Mouse (Mus musculus) adrenal gland, postnatal 10 days (tissue): ENCODE data around the gene Smyd3. TPM values are rescaled to one million over a fixed set of nuclear protein-coding genes. Genes with fewer than 3 reads are reported as not detected.
A peak's percentile ranks its signal among the peaks of the same experiment; 100 is the strongest.

Source experiments
- DNase-seq: peaks from one replicate; pipeline ENCODE4 v3.0.0; 2021; ENCODE audit warnings: mixed read lengths
- total RNA-seq, 2 experiments: library from RNA; stranded (reverse); gene quantifications; 2 replicates each; pipeline ENCODE4 v1.2.3; 2021

Gene Smyd3
- total RNA-seq, 2 experiments from 2014 or later, result 6.0 to 8.0 TPM

GRCm38 (mm10) chr1:179458987-179459368, 58.9 kb downstream of the Smyd3 start:
- no peak for DNase-seq

DNA sequence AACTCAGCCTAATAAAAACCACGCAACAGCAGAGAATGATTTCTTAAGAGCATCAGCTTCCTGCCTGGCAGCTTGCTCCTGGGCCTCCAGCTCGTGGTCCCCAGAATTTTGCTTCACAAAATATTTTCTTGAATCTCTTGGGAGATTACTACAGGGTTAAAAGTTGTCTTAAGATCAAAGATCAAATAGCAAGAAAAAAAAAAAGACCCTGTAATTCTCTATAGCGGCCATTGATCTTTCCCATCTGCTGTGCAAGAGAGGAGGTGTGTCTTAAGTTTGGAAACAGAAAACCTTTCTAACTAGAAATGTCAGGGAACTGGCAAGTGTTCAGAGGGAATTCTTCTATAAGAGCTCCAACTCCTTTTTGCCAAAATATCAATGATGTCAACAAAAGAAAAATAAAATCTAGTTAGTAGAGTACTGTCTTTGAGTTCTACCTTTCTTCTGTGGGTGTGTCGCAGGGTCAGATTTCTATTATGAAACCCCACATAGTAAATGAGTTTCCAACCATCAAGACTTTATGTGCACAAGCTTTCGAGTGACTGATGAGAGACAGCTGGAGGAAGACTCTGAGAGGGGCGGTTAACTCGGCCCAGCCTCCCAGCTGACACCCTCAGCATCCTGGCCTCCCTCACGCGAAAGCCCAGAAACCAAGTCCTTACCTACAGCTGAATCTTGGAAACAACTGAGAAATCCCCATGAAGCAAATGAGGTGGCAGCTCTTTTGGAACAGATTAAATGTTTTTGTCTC, 59.4 kb downstream of the Smyd3 start:
- DNase-seq, result no peak

GRCm38 (mm10) chr1:179454600-179454999, 63.2 kb downstream of the Smyd3 start:
- peak; percentile 12 for DNase-seq

- DNase-seq, result peak; percentile 23
Observed at GRCm38 (mm10) chr1:179451211-179451610, 66.6 kb downstream of the Smyd3 start.

DNA sequence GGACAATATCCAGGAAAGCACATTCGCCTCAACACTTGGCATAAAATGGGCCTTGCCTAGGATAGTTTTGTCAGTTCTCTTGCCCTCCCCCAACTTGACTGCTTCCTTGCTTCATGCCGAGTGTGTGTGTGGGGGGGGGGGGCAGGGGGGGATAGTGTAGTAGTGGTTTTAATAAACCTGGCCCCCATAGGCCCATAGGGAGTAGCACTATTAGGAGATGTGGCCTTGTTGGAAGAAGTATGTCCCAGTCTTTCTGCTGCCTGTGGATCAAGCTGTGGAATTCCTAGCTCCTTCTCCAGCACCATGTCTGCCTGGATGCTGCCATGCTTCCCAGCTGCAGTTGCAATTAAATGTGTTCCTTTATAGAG, 71.0 kb downstream of the Smyd3 start:
- no peak for DNase-seq

GRCm38 (mm10) chr1:179446127-179446844, 71.6 kb downstream of the Smyd3 start:
- DNase-seq, result no peak

GRCm38 (mm10) chr1:179443835-179444234, 74.0 kb downstream of the Smyd3 start:
- DNase-seq, result no peak

DNA sequence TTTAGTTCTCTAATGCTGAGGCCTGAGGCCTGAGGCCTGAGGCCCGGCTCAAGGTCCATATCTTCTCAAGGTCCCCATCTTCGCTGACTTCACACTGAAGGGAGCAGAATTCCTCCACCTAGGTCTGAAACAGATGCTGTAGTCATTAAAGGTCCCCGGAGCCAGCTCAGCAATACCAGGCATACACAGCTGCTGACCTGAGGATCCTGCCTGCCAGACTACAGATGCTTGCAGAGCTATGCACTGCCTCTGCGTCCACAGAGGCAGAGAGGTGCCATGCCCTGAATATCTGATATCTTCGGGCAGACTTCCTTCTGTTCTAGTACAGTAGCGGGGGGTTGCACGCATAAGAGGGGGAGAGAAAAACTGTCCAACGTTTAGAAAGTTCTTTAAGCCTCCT, 74.4 kb downstream of the Smyd3 start:
- no peak for DNase-seq

- DNase-seq, result no peak
Observed at GRCm38 (mm10) chr1:179436596-179436995, 81.2 kb downstream of the Smyd3 start.

GRCm38 (mm10) chr1:179434443-179435260, 83.2 kb downstream of the Smyd3 start:
- no peak for DNase-seq

DNA sequence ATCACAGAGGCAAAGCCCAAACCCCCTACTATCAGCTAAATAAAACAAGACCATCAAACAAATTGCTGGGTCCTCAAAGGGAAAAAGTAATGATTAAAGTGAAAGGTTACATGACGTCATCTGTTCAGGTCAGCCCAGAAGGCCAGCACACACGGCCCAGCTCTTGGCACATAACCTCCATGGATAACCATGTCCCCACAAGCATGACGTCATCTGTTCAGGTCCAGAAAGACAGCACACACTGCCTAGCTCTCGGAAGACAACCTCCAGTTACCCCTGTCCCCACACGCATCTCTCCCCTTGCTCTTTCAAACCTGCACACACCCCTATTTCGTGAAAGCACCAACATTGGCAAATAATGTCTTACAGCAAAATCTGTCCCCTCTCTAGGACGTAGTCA, 84.0 kb downstream of the Smyd3 start:
- DNase-seq, result no peak

DNA sequence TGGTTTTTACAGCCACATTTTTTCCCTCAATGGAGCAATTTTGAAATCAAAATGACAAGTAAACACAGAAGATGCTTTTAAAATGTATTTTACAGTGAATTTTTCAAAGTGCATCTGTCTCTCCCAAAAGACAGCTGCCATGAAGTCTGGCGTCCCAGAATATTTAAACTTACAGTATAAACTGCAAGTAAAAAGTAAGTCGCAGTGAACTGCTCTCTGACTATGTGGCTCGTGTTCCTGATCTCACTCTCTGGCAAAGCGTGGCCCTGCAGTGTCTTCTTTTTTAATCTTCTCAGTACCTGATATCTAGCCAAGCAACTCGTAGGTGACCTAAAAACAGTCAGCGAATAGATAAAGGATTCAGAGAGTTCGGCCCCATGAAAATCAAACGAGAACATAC, 84.5 kb downstream of the Smyd3 start:
- no peak for DNase-seq

GRCm38 (mm10) chr1:179430077-179430476, 87.8 kb downstream of the Smyd3 start:
- DNase-seq, result no peak

GRCm38 (mm10) chr1:179424879-179425472, 92.9 kb downstream of the Smyd3 start:
- DNase-seq, result no peak

DNA sequence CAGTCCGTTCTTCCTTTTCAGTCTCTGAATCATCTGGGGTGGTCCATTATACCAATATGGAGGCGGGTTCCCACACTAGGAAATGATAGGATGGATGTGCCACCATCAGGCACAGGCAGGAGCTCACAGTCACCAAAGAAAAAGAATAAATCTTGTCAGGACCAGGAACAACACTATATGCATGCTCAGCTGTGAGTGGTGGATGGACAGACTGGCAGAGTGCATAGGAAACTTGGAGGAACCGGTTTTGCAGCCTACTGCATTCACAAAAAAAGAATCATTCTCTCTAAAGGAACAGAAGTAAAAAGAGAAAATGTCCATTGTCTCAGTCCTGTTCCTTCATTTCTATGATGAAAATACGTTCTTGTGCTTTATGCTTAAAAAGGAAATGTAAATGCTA, 98.8 kb downstream of the Smyd3 start:
- no peak for DNase-seq

GRCm38 (mm10) chr1:179408086-179408485, 109.8 kb downstream of the Smyd3 start:
- no peak for DNase-seq

GRCm38 (mm10) chr1:179400835-179401234, 117.0 kb downstream of the Smyd3 start:
- no peak for DNase-seq

DNA sequence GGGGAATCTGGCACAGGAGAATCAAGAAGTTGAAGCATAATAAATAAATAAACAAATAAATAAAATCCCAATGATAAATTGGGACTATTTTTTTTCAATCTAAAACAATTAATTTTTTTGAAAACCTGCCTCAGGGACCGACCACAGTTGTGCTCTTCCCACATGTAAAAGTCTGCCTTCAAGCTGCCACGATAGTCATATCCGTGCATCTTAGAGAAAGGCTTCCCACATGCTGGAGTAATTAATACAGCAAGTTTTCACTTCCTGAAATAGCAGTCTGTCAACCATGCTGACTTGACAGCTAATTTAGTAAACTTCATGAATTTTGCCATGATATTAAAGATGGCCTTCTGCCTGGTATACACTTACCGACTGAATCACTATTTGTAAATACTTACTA, 119.2 kb downstream of the Smyd3 start:
- no peak for DNase-seq

DNA sequence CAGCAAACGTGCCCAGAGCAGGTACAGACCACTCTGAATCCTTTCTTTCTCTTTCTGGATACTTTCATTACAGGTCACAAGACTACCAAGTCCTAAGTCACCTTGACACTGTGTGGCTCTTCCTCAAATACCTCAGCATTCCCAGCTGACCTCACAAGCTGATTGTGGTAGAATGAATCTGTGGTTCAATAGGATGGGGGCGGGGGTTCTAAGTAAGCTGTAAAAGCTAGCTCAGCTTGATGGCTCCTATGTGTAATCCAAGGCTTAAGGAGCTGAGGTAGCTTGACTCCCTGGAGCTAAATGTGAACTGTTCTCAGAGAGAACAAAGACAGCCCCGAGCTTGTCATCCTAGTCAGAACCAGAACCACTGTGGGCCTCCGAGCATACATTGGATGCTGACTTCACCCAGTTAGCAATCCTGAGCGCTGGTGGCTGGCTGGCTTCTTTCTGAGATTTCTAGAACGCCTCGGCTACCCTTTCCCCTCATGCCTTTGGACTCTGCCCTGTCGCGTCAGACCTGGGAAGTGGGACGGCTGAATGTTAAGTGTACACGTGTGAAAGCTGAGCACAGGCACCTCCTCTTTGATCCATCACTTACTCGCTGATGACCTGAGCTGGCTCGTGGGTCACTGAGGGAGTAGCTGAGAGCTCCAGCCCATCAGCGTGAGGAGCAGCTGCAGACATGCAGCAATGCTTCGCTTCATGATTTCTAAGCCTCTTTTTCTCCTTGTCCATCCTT, 131.4 kb downstream of the Smyd3 start:
- no peak for DNase-seq

DNA sequence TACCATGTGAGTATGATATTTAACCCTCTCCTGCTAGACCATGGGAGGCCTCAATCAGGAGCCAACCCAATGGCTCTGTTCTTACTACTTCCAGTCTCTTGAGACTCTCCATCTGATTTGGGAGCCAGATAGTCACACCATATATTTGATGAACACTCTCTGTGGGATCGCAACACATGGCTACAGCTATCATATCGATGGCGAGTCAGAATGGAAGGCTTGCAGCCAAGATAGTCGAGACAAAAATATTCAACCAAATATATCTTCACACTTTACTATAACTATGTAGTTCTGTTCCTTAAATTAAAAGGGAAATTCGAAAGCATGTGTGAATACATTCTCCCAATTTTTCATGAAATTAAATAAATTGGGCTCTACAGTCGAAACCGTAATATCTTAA, 132.2 kb downstream of the Smyd3 start:
- DNase-seq, result no peak

DNA sequence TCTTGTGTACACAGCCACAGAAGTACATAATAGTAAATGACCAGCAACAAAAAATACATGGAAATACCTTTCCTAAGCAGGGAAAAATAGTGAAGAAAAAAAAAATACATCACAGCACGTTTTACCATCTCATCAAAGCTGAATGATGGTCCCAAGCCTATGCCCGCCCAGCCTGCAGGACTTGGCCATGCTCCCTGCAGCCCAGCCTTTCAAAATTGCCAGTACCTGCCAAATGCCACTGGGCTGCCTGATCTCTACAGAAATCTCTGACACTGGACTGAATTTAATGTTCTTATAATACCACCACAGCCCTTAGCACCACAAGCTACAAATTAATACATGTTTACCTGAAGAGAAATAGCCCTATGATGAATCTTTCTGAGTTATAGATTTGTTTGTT, 133.5 kb downstream of the Smyd3 start:
- no peak for DNase-seq

DNA sequence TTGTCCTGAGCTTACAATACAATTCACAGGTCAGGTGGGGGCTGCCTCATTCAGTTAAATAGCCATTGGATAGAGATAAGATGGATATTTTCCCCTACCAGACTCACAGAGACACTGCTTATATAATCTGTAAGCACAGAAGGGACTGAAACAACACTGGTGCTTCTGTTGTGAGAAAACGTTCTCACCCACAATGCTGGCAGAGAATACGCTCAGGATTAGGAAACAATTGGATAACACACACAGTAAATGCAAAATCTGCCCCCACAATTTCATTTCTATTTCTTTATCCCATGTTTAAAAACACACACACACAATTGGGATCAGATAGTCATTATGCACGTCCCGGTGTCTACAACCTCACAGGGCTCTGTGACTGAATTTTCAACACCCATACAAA, 139.7 kb downstream of the Smyd3 start:
- no peak for DNase-seq
